Mouse (Mus musculus): ENCODE measurements around the gene Ccdc85c.

DNA sequence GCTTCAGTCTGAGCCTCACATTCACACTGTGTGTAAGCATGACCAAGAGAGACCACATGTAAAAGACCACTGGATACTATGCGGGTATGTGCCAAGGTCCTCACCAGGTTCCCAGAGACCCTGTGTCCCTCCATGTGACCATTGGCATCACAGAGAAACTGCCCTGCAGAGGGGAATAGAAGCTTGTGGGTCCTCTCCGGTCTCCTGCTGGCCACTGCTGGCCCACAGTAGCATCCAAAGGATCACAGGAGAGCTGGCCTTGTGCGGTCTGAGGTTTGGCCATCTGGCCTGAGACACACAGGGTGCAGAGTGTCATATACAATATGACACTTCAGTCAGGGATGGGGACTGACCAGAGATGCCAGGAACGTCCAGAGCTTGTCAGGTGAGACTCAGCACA is 34.8 kb upstream of the Ccdc85c start:
- TF ChIP-seq EP300 (optimal IDR thresholded peaks at IDR 0.05) (no peak), CTCF (IDR thresholded peaks at IDR 0.05; ENCODE audit: low read depth) (no peak)

Measured in stomach, postnatal 0 days (tissue).